Comparison of ENCODE assay signal across 8 mouse cellular contexts in the genomic region with DNA sequence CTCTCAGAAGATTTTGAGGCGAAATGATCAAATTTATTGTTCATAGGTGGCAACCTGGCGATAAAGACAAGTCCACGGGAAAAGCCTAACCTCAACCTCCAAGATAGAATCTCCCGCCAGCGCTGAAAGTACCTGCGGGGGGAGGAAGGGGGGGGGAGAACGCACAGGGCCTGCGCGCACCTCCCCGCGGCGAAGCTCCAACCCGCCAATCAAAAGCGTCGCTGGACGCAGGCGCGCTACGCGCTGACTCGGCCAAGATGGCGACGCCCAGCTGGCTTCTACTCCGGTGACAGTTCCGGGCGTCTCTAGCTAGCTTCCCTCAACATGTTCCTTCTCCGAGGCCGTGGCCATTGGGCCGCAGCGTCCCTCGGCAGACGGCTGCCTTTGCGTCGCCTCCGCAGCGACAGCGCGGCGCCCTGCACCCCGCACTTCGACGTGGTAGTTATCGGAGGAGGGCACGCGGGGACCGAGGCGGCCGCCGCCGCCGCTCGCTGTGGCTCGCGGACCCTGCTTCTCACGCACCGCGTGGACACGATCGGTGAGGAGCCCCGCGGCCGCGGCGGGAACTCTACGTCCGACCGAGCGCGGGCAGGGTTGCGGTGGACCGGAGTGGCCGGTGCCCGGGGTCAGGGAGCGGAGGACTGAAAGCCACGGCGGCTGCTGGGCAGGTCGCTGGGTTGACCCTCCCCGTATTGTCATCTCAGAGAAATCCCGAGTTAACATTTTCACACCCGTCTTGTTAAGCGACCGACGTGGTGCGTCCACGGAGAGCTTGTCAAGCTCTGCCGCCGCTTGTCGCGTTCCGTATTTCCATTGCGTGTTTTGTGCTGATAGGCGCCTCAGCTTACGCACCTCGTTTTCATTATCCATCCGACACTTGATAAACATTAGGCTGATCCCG. TPM values are rescaled to one million over a fixed set of nuclear protein-coding genes. Genes with fewer than 3 reads are reported as not detected.
DNase-seq lines count a peak whose midpoint lies in the region; ATAC-seq lines count a peak whose summit lies in the region.

Gene Mto1, plus strand, starts transcription at position 236 of the 901 bp plus-strand sequence.
Gene Gm17324, minus strand, starts transcription at position 814 of the 901 bp plus-strand sequence.

- peak; percentile 71 for ATAC-seq in common myeloid progenitor, adult 5-6 weeks (replicated peaks; ENCODE audit: low read depth, poor library complexity, severe bottlenecking)
- peak; percentile 77 for ATAC-seq in megakaryocyte progenitor cell, adult 5-6 weeks (replicated peaks; ENCODE audit: poor library complexity)

- DNase-seq in ZHBTc4 (ENCODE audit: low read depth, low spot score) = peak; percentile 95
- peak; percentile 64 to 74 for DNase-seq in gastrocnemius, adult 8-10 months (ENCODE audit: low spot score in 2 of 2)
- peak; percentile 98 for DNase-seq in induced T-regulatory cell, adult 2 months (ENCODE audit: low read depth)
- DNase-seq in left cerebral cortex, adult 9 months (ENCODE audit: low spot score in 2 of 2) = peak; percentile 44 to 83
- DNase-seq in right cerebral cortex, postnatal 14 days = peak; percentile 85
- peak; percentile 79 to 87 for DNase-seq in urinary bladder, postnatal 36 days (ENCODE audit: low spot score in 2 of 2)

RNA-seq across cellular contexts. Expression of gene Mto1, which starts in this region (rescaled TPM):
- total RNA-seq in common myeloid progenitor, adult 5-6 weeks (2017) = 28.3 and 49.4 TPM in 2 replicates
- 10 to 100 TPM; 16.4 to 19.4 (median 18.0) TPM for total RNA-seq in gastrocnemius, adult 8-10 months (2022)
- total RNA-seq in megakaryocyte progenitor cell, adult 5-6 weeks (2015) = 24.5 and 38.6 TPM in 2 replicates
- total RNA-seq in megakaryocyte progenitor cell, adult 5-6 weeks (2017) = 27.1 and 44.0 TPM in 2 replicates

RNA-seq across cellular contexts. Expression of gene Gm17324, which starts in this region (rescaled TPM):
- total RNA-seq in common myeloid progenitor, adult 5-6 weeks (2017) = 0.41 TPM in 1 of 2 replicates, not detected in the other
- not detected for total RNA-seq in gastrocnemius, adult 8-10 months (2022)
- not detected in 2 replicates for total RNA-seq in megakaryocyte progenitor cell, adult 5-6 weeks (2015)
- total RNA-seq in megakaryocyte progenitor cell, adult 5-6 weeks (2017) = not detected in 2 replicates

Comparison
In these comparisons a context has a peak if more than half of its experiments do, and no peak if none do; other contexts are left out.
1. Peak in every context shown above with its lines: DNase-seq and ATAC-seq.